ENCODE assay signal across 25 mouse cellular contexts in genomic region chr3:115964071-115964470, GRCm38 (mm10).
"Had no signal": no experiment of that assay in that cellular context is flagged by ENCODE, and none has a peak within 500 bp of the region (broad histone marks: within the 10 kb centered on the region; RNA-seq: fewer than 3 reads in every experiment).

No protein-coding gene starts in this region.

- H3K4me2 ChIP-seq: heart, embryonic 12.5 days; hindbrain, embryonic 12.5 days; hindbrain, embryonic 14.5 days; intestine, embryonic 15.5 days; limb, embryonic 13.5 days; liver, embryonic 11.5 days had no signal

- H3K9ac ChIP-seq: heart, embryonic 12.5 days; hindbrain, embryonic 12.5 days; hindbrain, embryonic 14.5 days; intestine, embryonic 15.5 days; limb, embryonic 13.5 days had no signal

- H3K4me3 ChIP-seq: gastrocnemius, adult 2 months; heart, embryonic 10.5 days; heart, embryonic 12.5 days; hindbrain, embryonic 10.5 days; hindbrain, embryonic 12.5 days; intestine, embryonic 15.5 days; layer of hippocampus, adult 2 months; left cerebral cortex, adult 2 months; limb, embryonic 13.5 days had no signal

- H3K27ac ChIP-seq: gastrocnemius, adult 2 months; heart, embryonic 10.5 days; hindbrain, embryonic 10.5 days; hindbrain, embryonic 12.5 days; hindbrain, embryonic 14.5 days; intestine, embryonic 15.5 days; layer of hippocampus, adult 2 months; left cerebral cortex, adult 2 months; limb, embryonic 13.5 days had no signal

- DNase-seq: gastrocnemius, adult 2 months; gastrocnemius, postnatal 10 days; gastrocnemius, postnatal 25 days; heart, adult 18-20 months; heart, postnatal 10 days; heart, postnatal 4 days; kidney, adult 18-20 months; kidney, adult 8-10 months; kidney, postnatal 10 days; kidney, postnatal 25 days; kidney, postnatal 4 days; liver had no signal

- H3K27me3 ChIP-seq: heart, embryonic 12.5 days; hindbrain, embryonic 12.5 days; intestine, embryonic 15.5 days; limb, embryonic 13.5 days had no signal

- H3K4me1 ChIP-seq: heart, embryonic 10.5 days; heart, embryonic 12.5 days; hindbrain, embryonic 10.5 days; hindbrain, embryonic 12.5 days; intestine, embryonic 15.5 days had no signal

- ATAC-seq: hindbrain, embryonic 16.5 days; inflammation-experienced regulatory T-cells, adult 6 months; intestine, embryonic 15.5 days; intestine, postnatal 0 days had no signal

- H3K9me3 ChIP-seq: heart, embryonic 10.5 days; heart, embryonic 12.5 days; hindbrain, embryonic 10.5 days; hindbrain, embryonic 12.5 days; intestine, embryonic 15.5 days; limb, embryonic 13.5 days had no signal
